Mouse (Mus musculus) heart, embryonic 11.5 days (tissue): ENCODE measurements at regions not wholly inside any gene's neighbourhood (a gene's known extent, or its start where the extent isn't known, plus 50 kb on each side); places are given as distances from the start of the nearest gene placed in this dataset.
"Not testable (repeated sequence)": the region's sequence is repeated elsewhere in the genome, so short reads cannot be mapped to it uniquely, and the experiment has no call there.

Experiments
- ATAC-seq: fragments of 200-750 bp; cut with Nextera tagmentation; replicated peaks from 2 replicates; pipeline ENCODE4 v1.8.0; 2017; ENCODE audit warnings: moderate library complexity; ENCODE audit not compliant: insufficient number of reproducible peaks, low FRiP score, low TSS enrichment
- H3K27ac ChIP-seq: fragments of 300-500 bp; sonication (generic); 2 replicates; pipeline ENCODE4 v1.5.1; 2014; ENCODE audit warnings: mild to moderate bottlenecking, low read depth, low read length
- H3K27me3 ChIP-seq: fragments of 300-500 bp; sonication (generic); 2 replicates; pipeline ENCODE4 v1.6.1; 2014; ENCODE audit warnings: mild to moderate bottlenecking, low read length, mixed read lengths; ENCODE audit not compliant: control insufficient read depth, insufficient read depth
- H3K36me3 ChIP-seq: fragments of 300-500 bp; sonication (generic); 2 replicates; pipeline ENCODE4 v1.6.1; 2014; ENCODE audit warnings: mild to moderate bottlenecking, low read length, moderate library complexity, mixed read lengths; ENCODE audit not compliant: control insufficient read depth, insufficient read depth
- H3K4me1 ChIP-seq: fragments of 300-500 bp; sonication (generic); 2 replicates; pipeline ENCODE4 v1.6.1; 2014; ENCODE audit warnings: low read length; ENCODE audit not compliant: control insufficient read depth, insufficient read depth
- H3K4me2 ChIP-seq: fragments of 300-500 bp; sonication (generic); 2 replicates; pipeline ENCODE4 v1.6.1; 2014; ENCODE audit warnings: mild to moderate bottlenecking, moderate library complexity
- H3K4me3 ChIP-seq: fragments of 300-500 bp; sonication (generic); 2 replicates; pipeline ENCODE4 v1.5.1; 2014; ENCODE audit warnings: low read depth, low read length
- H3K9ac ChIP-seq: fragments of 300-500 bp; sonication (generic); 2 replicates; pipeline ENCODE4 v1.6.1; 2014; ENCODE audit warnings: mild to moderate bottlenecking, low read depth, low read length, moderate library complexity
- H3K9me3 ChIP-seq: fragments of 300-500 bp; sonication (generic); replicated peaks from 2 replicates; pipeline ENCODE4 v1.6.1; 2016; ENCODE audit warnings: low read length; ENCODE audit not compliant: control insufficient read depth
- WGBS: fragments of 180-500 bp; shearing (Covaris S2); extraction: QIAGEN DNeasy Blood & Tissue Kit; methylation state at CpG from one replicate; pipeline ENCODE4 v1.1.7; 2014; ENCODE audit not compliant: insufficient replicate concordance; 5-methylcytosine and 5-hydroxymethylcytosine counted together

- 19% methylated on average over 4 of the region's 4 CpGs for WGBS
- Histone ChIP-seq H3K9me3 (no peaks in the 10 kb centered on the region), H3K27ac (no peak overlapping the region), H3K4me1 (no peaks in the 10 kb centered on the region), H3K27me3 (no peaks in the 10 kb centered on the region), H3K4me3 (no peak overlapping the region), H3K36me3 (no peaks in the 10 kb centered on the region), H3K4me2 (no peak overlapping the region), H3K9ac (no peak overlapping the region)
- no peak for ATAC-seq
Observed at GRCm38 (mm10) chr14:53991390-53991789, 262.5 kb downstream of the Dad1 start.

GRCm38 (mm10) chr14:53980771-53981170 is 273.1 kb downstream of the Dad1 start:
- no peak overlapping the region for H3K4me3 ChIP-seq
- H3K27me3 ChIP-seq, result no peaks in the 10 kb centered on the region
- no peak overlapping the region for H3K9ac ChIP-seq
- no peaks in the 10 kb centered on the region for H3K9me3 ChIP-seq
- no peaks in the 10 kb centered on the region for H3K4me1 ChIP-seq
- no peak for ATAC-seq
- no peaks in the 10 kb centered on the region for H3K36me3 ChIP-seq
- H3K27ac ChIP-seq, result no peak overlapping the region
- no peak overlapping the region for H3K4me2 ChIP-seq
- WGBS, result 66% methylated on average over 5 of the region's 5 CpGs

- H3K27me3 ChIP-seq, H3K4me1 ChIP-seq, H3K9me3 ChIP-seq, H3K9ac ChIP-seq, ATAC-seq, H3K4me3 ChIP-seq, H3K4me2 ChIP-seq, H3K36me3 ChIP-seq, H3K27ac ChIP-seq: not testable (repeated sequence)
- 76% methylated on average over 8 of the region's 11 CpGs for WGBS
Observed at GRCm38 (mm10) chr14:53961426-53961825, 292.5 kb downstream of the Dad1 start.

GRCm38 (mm10) chr14:53960779-53961178 is 293.1 kb downstream of the Dad1 start:
- Histone ChIP-seq H3K4me2 (no peak overlapping the region), H3K36me3 (no peaks in the 10 kb centered on the region), H3K27me3 (no peaks in the 10 kb centered on the region), H3K4me3 (no peak overlapping the region), H3K27ac (no peak overlapping the region), H3K9ac (no peak overlapping the region), H3K9me3 (no peaks in the 10 kb centered on the region), H3K4me1 (no peaks in the 10 kb centered on the region)
- 25% methylated on average over 7 of the region's 7 CpGs for WGBS
- ATAC-seq, result no peak

- not testable (repeated sequence) for H3K9me3 ChIP-seq, H3K4me3 ChIP-seq, H3K4me1 ChIP-seq, H3K27ac ChIP-seq, H3K27me3 ChIP-seq, H3K4me2 ChIP-seq, ATAC-seq, H3K9ac ChIP-seq, H3K36me3 ChIP-seq
- 93% methylated on average over 29 of the region's 29 CpGs for WGBS
Observed at GRCm38 (mm10) chr14:53935791-53936231, 318.1 kb downstream of the Dad1 start.

- not testable (repeated sequence) for H3K27ac ChIP-seq
Observed at GRCm38 (mm10) chr14:53935336-53935735, 318.6 kb downstream of the Dad1 start.

GRCm38 (mm10) chr14:53910871-53911270 is 343.0 kb downstream of the Dad1 start:
- Histone ChIP-seq H3K4me3 (no peak overlapping the region), H3K36me3 (no peaks in the 10 kb centered on the region), H3K27ac (no peak overlapping the region), H3K4me2 (no peak overlapping the region), H3K4me1 (no peaks in the 10 kb centered on the region), H3K27me3 (no peaks in the 10 kb centered on the region), H3K9me3 (no peaks in the 10 kb centered on the region), H3K9ac (no peak overlapping the region)
- 60% methylated on average over 1 of the region's 1 CpGs for WGBS
- ATAC-seq, result no peak

More at GRCm38 (mm10) chr14:53935336-53935735, 318.6 kb downstream of the Dad1 start:
- ATAC-seq, H3K4me2 ChIP-seq, H3K9me3 ChIP-seq, H3K4me3 ChIP-seq, H3K27me3 ChIP-seq, H3K9ac ChIP-seq, H3K4me1 ChIP-seq, H3K36me3 ChIP-seq: not testable (repeated sequence)
- WGBS, result 95% methylated on average over 7 of the region's 13 CpGs

GRCm38 (mm10) chr14:53904578-53904977 is 349.3 kb downstream of the Dad1 start:
- Histone ChIP-seq H3K9me3 (no peaks in the 10 kb centered on the region), H3K4me1 (no peaks in the 10 kb centered on the region), H3K4me3 (no peak overlapping the region), H3K27ac (no peak overlapping the region), H3K27me3 (no peaks in the 10 kb centered on the region), H3K4me2 (no peak overlapping the region), H3K9ac (no peak overlapping the region), H3K36me3 (no peaks in the 10 kb centered on the region)
- 53% methylated on average over 3 of the region's 3 CpGs for WGBS
- ATAC-seq, result no peak

- Histone ChIP-seq H3K4me3 (no peak overlapping the region), H3K9me3 (no peaks in the 10 kb centered on the region), H3K27me3 (no peaks in the 10 kb centered on the region), H3K4me2 (no peak overlapping the region), H3K9ac (no peak overlapping the region), H3K4me1 (no peaks in the 10 kb centered on the region), H3K27ac (no peak overlapping the region), H3K36me3 (no peaks in the 10 kb centered on the region)
- WGBS, result 75% methylated on average over 1 of the region's 1 CpGs
- ATAC-seq, result no peak
Observed at GRCm38 (mm10) chr14:53901103-53901502, 352.8 kb downstream of the Dad1 start.
